Mouse (Mus musculus) intestine, postnatal 0 days (tissue): Measurements from ENCODE around the gene Dixdc1. TPM values are rescaled to one million over a fixed set of nuclear protein-coding genes. Genes with fewer than 3 reads are reported as not detected.
A peak's percentile ranks its signal among the peaks of the same experiment; 100 is the strongest.
"Not testable (repeated sequence)": the region's sequence is repeated elsewhere in the genome, so short reads cannot be mapped to it uniquely, and the experiment has no call there.

Experiments
- ATAC-seq: fragments of 200-750 bp; cut with Nextera tagmentation; 2 replicates; pipeline ENCODE4 v1.8.0; 2017; ENCODE audit warnings: mild to moderate bottlenecking, moderate TSS enrichment, moderate library complexity
- H3K27ac ChIP-seq: fragments of 300-500 bp; sonication (generic); 2 replicates; pipeline ENCODE4 v1.5.1; 2014; ENCODE audit warnings: mild to moderate bottlenecking, low read depth, low read length, moderate library complexity
- H3K27me3 ChIP-seq: fragments of 300-500 bp; sonication (generic); replicated peaks from 2 replicates; pipeline ENCODE4 v1.6.1; 2014; ENCODE audit warnings: low read length, mixed read lengths; ENCODE audit not compliant: control insufficient read depth, insufficient read depth
- H3K36me3 ChIP-seq: fragments of 300-500 bp; sonication (generic); 2 replicates; pipeline ENCODE4 v1.6.1; 2014; ENCODE audit warnings: mild to moderate bottlenecking, moderate library complexity; ENCODE audit not compliant: control insufficient read depth, insufficient read depth
- H3K4me1 ChIP-seq: fragments of 300-500 bp; sonication (generic); replicated peaks from 2 replicates; pipeline ENCODE4 v1.6.1; 2014; ENCODE audit warnings: antibody characterized with exemption, low read length, mixed read lengths; ENCODE audit not compliant: control insufficient read depth, insufficient read depth
- H3K4me2 ChIP-seq: fragments of 300-500 bp; sonication (generic); replicated peaks from 2 replicates; pipeline ENCODE4 v1.6.1; 2014; ENCODE audit warnings: low read depth, mild to moderate bottlenecking, moderate library complexity
- H3K4me3 ChIP-seq: fragments of 300-500 bp; sonication (generic); 2 replicates; pipeline ENCODE4 v1.5.1; 2014; ENCODE audit warnings: low read depth, low read length
- H3K9ac ChIP-seq: fragments of 300-500 bp; sonication (generic); 2 replicates; pipeline ENCODE4 v1.6.1; 2014; ENCODE audit warnings: mild to moderate bottlenecking, low read depth, low read length
- H3K9me3 ChIP-seq: fragments of 300-500 bp; sonication (generic); 2 replicates; pipeline ENCODE4 v1.6.1; 2016; ENCODE audit warnings: mixed run types; ENCODE audit not compliant: control insufficient read depth
- CTCF ChIP-seq: sonication (generic); IDR thresholded peaks from 2 replicates; pipeline ENCODE4 v1.5.1; 2016; ENCODE audit warnings: low read depth, mild to moderate bottlenecking, control low read depth, antibody characterized with exemption, moderate library complexity
- WGBS: fragments of 180-500 bp; shearing (Covaris S2); extraction: QIAGEN DNeasy Blood & Tissue Kit; methylation state at CpG from one replicate; pipeline ENCODE4 v1.1.7; 2014; 5-methylcytosine and 5-hydroxymethylcytosine counted together
- polyA plus RNA-seq: library from polyadenylated mRNA; unstranded; fragments of >200 nt; fragmentation: Nextera tagmentation; extraction: Ambion mirVana; gene quantifications from 2 replicates; pipeline ENCODE4 v1.2.1, GENCODE M21; 2015

Gene Dixdc1
- polyA plus RNA-seq, 1 experiment from 2014 or later: 2.9 TPM

GRCm38 (mm10) chr9:50650503-50650902 is 88.8 kb downstream of the Dixdc1 start:
- Histone ChIP-seq H3K4me3 (no peak overlapping the region), H3K9me3 (no peaks in the 10 kb centered on the region), H3K4me1 (no peaks in the 10 kb centered on the region), H3K36me3 (peaks cover 83% of the 10 kb centered on the region), H3K27ac (no peak overlapping the region), H3K4me2 (no peak overlapping the region), H3K9ac (no peak overlapping the region), H3K27me3 (no peaks in the 10 kb centered on the region)
- WGBS: 89% methylated on average over 10 of the region's 10 CpGs
- no peak for ATAC-seq
- TF ChIP-seq CTCF: no peak

GRCm38 (mm10) chr9:50646826-50647370 is 92.4 kb downstream of the Dixdc1 start:
- Histone ChIP-seq H3K27ac (no peak overlapping the region), H3K27me3 (no peaks in the 10 kb centered on the region), H3K36me3 (peaks cover 84% of the 10 kb centered on the region), H3K4me2 (no peak overlapping the region), H3K4me3 (no peak overlapping the region), H3K9ac (no peak overlapping the region), H3K9me3 (no peaks in the 10 kb centered on the region), H3K4me1 (no peaks in the 10 kb centered on the region)
- WGBS: 80% methylated on average over 10 of the region's 10 CpGs
- no peak for ATAC-seq
- TF ChIP-seq CTCF: no peak

- Histone ChIP-seq H3K4me2 (no peak overlapping the region), H3K4me3 (no peak overlapping the region), H3K9ac (no peak overlapping the region), H3K36me3 (peaks cover 17% of the 10 kb centered on the region), H3K27ac (no peak overlapping the region), H3K27me3 (no peaks in the 10 kb centered on the region), H3K4me1 (no peaks in the 10 kb centered on the region; the same call in 1 of the 2 replicates), H3K9me3 (no peaks in the 10 kb centered on the region)
- 93% methylated on average over 11 of the region's 11 CpGs for WGBS
- ATAC-seq: no peak
- TF ChIP-seq CTCF: no peak
Observed at GRCm38 (mm10) chr9:50634270-50634669, 105.0 kb downstream of the Dixdc1 start.

- Histone ChIP-seq H3K27me3 (no peaks in the 10 kb centered on the region), H3K36me3 (peaks cover 8% of the 10 kb centered on the region), H3K4me1 (no peaks in the 10 kb centered on the region; the same call in 1 of the 2 replicates), H3K4me2 (no peak overlapping the region), H3K27ac (no peak overlapping the region), H3K4me3 (no peak overlapping the region), H3K9ac (no peak overlapping the region), H3K9me3 (no peaks in the 10 kb centered on the region)
- peak; percentile 55 for TF ChIP-seq CTCF
- ATAC-seq: no peak; the same call in 1 of the 2 replicates
- WGBS: 58% methylated on average over 2 of the region's 2 CpGs
Observed at GRCm38 (mm10) chr9:50633059-50633458, 106.3 kb downstream of the Dixdc1 start.

- H3K27ac ChIP-seq: no peak overlapping the region
- WGBS: 80% methylated on average over 6 of the region's 6 CpGs
- H3K4me3 ChIP-seq: no peak overlapping the region
- no peaks in the 10 kb centered on the region for H3K27me3 ChIP-seq
- H3K9me3 ChIP-seq: no peaks in the 10 kb centered on the region
- TF ChIP-seq CTCF: peak; percentile 27; the same call in 1 of the 2 replicates
- no peak overlapping the region for H3K9ac ChIP-seq
- 0 out of 2 replicates have a peak, but pooled peaks have one; percentile 25 for ATAC-seq
- H3K4me2 ChIP-seq: no peak overlapping the region
- no peaks in the 10 kb centered on the region; the same call in 1 of the 2 replicates for H3K4me1 ChIP-seq
- peaks cover 8% of the 10 kb centered on the region; the same call in 1 of the 2 replicates for H3K36me3 ChIP-seq
Observed at GRCm38 (mm10) chr9:50632016-50632688, 107.2 kb downstream of the Dixdc1 start.

GRCm38 (mm10) chr9:50630903-50631302 is 108.4 kb downstream of the Dixdc1 start:
- not testable (repeated sequence) for ATAC-seq, H3K4me3 ChIP-seq, H3K36me3 ChIP-seq, H3K9ac ChIP-seq, H3K4me1 ChIP-seq, H3K9me3 ChIP-seq, H3K4me2 ChIP-seq, H3K27ac ChIP-seq, H3K27me3 ChIP-seq
- 86% methylated on average over 6 of the region's 8 CpGs for whole genome bisulfite sequencing
